Comparison of ENCODE assay signal across 7 mouse cellular contexts in the genomic region with DNA sequence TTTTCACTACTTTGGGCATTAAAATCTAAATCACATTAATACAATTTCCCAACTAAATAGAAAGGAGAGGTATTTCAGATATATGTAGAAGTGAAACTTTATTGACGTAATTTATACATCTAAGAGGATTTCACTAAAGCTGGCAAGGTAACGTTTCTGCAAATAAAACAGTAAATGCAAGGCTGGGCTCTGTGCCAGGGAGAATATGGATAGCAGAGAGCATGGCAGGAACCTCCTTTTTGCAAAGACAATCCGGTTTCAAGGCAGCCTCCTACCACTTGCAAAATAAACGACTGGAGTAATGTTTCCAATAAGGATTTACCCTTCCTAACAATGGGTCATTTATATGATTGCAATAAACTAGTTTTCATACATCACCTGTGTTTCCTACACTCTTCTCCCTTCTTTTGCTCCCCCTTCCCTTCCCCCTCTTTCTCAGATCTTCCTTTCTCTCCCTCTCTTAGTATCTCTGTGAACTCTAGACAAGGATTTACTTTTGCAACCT. TPM values are rescaled to one million over a fixed set of nuclear protein-coding genes. Genes with fewer than 3 reads are reported as not detected.
DNase-seq lines count a peak whose midpoint lies in the region; ATAC-seq and TF ChIP-seq lines count a peak whose summit lies in the region.

No protein-coding gene starts in this region.

- ATAC-seq in lung, embryonic 16.5 days (ENCODE audit: low read depth), result no peak
- no peak for ATAC-seq in forebrain, embryonic 16.5 days
- ATAC-seq in limb, embryonic 14.5 days (ENCODE audit: low FRiP score, low read depth), result no peak
- ATAC-seq in stomach, embryonic 16.5 days (ENCODE audit: insufficient read depth, low FRiP score), result no peak

- intact Hi-C loops in left cerebral cortex, postnatal 4 days (cut with DNase I), result no loop called here

- H3K4me2 ChIP-seq in lung, embryonic 16.5 days (ENCODE audit: low read depth, low read length), result peak overlapping the region; percentile 67
- peak overlapping the region; percentile 90 for H3K4me2 ChIP-seq in forebrain, embryonic 16.5 days (ENCODE audit: low read length)
- peak overlapping the region; percentile 84 for H3K4me2 ChIP-seq in limb, embryonic 14.5 days (replicated peaks; ENCODE audit: low read depth, low read length, severe bottlenecking)
- H3K4me2 ChIP-seq in stomach, embryonic 16.5 days (ENCODE audit: low read depth, low read length), result peak overlapping the region; percentile 65

- no peaks in the 10 kb centered on the region for H3K36me3 ChIP-seq in lung, embryonic 16.5 days (ENCODE audit: control insufficient read depth, insufficient read depth, low read length)
- H3K36me3 ChIP-seq in forebrain, embryonic 16.5 days (ENCODE audit: control insufficient read depth, insufficient read depth), result no peaks in the 10 kb centered on the region
- no peaks in the 10 kb centered on the region for H3K36me3 ChIP-seq in limb, embryonic 14.5 days (ENCODE audit: control insufficient read depth, insufficient read depth, low read length)
- no peaks in the 10 kb centered on the region for H3K36me3 ChIP-seq in stomach, embryonic 16.5 days (ENCODE audit: control insufficient read depth, insufficient read depth, low read length)

- peak overlapping the region; percentile 90 for H3K4me3 ChIP-seq in lung, embryonic 16.5 days (ENCODE audit: low read length)
- H3K4me3 ChIP-seq in forebrain, embryonic 16.5 days (replicated peaks; ENCODE audit: low read length), result 0 out of 2 replicates have a peak overlapping the region, but pooled peaks have one; percentile 24
- H3K4me3 ChIP-seq in limb, embryonic 14.5 days (replicated peaks; ENCODE audit: low read length), result peak overlapping the region; percentile 97
- H3K4me3 ChIP-seq in stomach, embryonic 16.5 days (replicated peaks; ENCODE audit: low read length), result peak overlapping the region; percentile 89

- no peaks in the 10 kb centered on the region for H3K27me3 ChIP-seq in lung, embryonic 16.5 days (ENCODE audit: control insufficient read depth, insufficient read depth, low read depth, low read length)
- H3K27me3 ChIP-seq in forebrain, embryonic 16.5 days (replicated peaks; ENCODE audit: control insufficient read depth, insufficient read depth, low read length), result no peaks in the 10 kb centered on the region
- H3K27me3 ChIP-seq in limb, embryonic 14.5 days (ENCODE audit: control insufficient read depth, insufficient read depth, low read length), result no peaks in the 10 kb centered on the region
- no peaks in the 10 kb centered on the region for H3K27me3 ChIP-seq in stomach, embryonic 16.5 days (ENCODE audit: control insufficient read depth, insufficient read depth, low read length)

- 10% methylated on average over 4 of the region's 4 CpGs for WGBS in lung, embryonic 16.5 days
- 9% methylated on average over 4 of the region's 4 CpGs for WGBS in forebrain, embryonic 16.5 days
- WGBS in limb, embryonic 14.5 days, result 8% methylated on average over 4 of the region's 4 CpGs
- WGBS in stomach, embryonic 16.5 days, result 12% methylated on average over 4 of the region's 4 CpGs

- no peak for DNase-seq in lung, postnatal 10 days
- peak; percentile 69 for DNase-seq in limb, embryonic 14.5 days (ENCODE audit: low spot score)
- DNase-seq in left cerebral cortex, postnatal 4 days, result no peak
- DNase-seq in adrenal gland, adult 2 months, result no peak

- peaks cover 20% of the 10 kb centered on the region for H3K4me1 ChIP-seq in lung, embryonic 16.5 days (replicated peaks; ENCODE audit: control insufficient read depth, insufficient read depth, low read length)
- peaks cover 38% of the 10 kb centered on the region for H3K4me1 ChIP-seq in forebrain, embryonic 16.5 days (replicated peaks; ENCODE audit: control insufficient read depth, insufficient read depth, low read length)
- peaks cover 24% of the 10 kb centered on the region for H3K4me1 ChIP-seq in limb, embryonic 14.5 days (ENCODE audit: control insufficient read depth, insufficient read depth, low read length)
- H3K4me1 ChIP-seq in stomach, embryonic 16.5 days (ENCODE audit: control insufficient read depth, insufficient read depth, low read length), result peaks cover 16% of the 10 kb centered on the region

- H3K9ac ChIP-seq in lung, embryonic 16.5 days (ENCODE audit: low read length), result peak overlapping the region; percentile 54
- H3K9ac ChIP-seq in forebrain, embryonic 16.5 days (replicated peaks; ENCODE audit: low read depth, low read length), result peak overlapping the region; percentile 32; the same call in 1 of the 2 replicates
- peak overlapping the region; percentile 100; the same call in 1 of the 2 replicates for H3K9ac ChIP-seq in limb, embryonic 14.5 days (ENCODE audit: low read depth, low read length, severe bottlenecking)
- H3K9ac ChIP-seq in stomach, embryonic 16.5 days (ENCODE audit: low read length), result no peak overlapping the region; the same call in 1 of the 2 replicates

- no peaks in the 10 kb centered on the region for H3K9me3 ChIP-seq in lung, embryonic 16.5 days (ENCODE audit: control insufficient read depth, low read length)
- no peaks in the 10 kb centered on the region for H3K9me3 ChIP-seq in forebrain, embryonic 16.5 days (ENCODE audit: control insufficient read depth, low read length)
- no peaks in the 10 kb centered on the region for H3K9me3 ChIP-seq in limb, embryonic 14.5 days (ENCODE audit: control insufficient read depth, low read length)
- no peaks in the 10 kb centered on the region for H3K9me3 ChIP-seq in stomach, embryonic 16.5 days (replicated peaks; ENCODE audit: control insufficient read depth, low read length)

- peak overlapping the region; percentile 96 for H3K27ac ChIP-seq in lung, embryonic 16.5 days (ENCODE audit: low read length)
- peak overlapping the region; percentile 62 for H3K27ac ChIP-seq in forebrain, embryonic 16.5 days (ENCODE audit: low read length)
- H3K27ac ChIP-seq in limb, embryonic 14.5 days (replicated peaks; ENCODE audit: low read depth, low read length), result peak overlapping the region; percentile 99
- H3K27ac ChIP-seq in stomach, embryonic 16.5 days (ENCODE audit: low read length), result peak overlapping the region; percentile 98

- no peak for TF ChIP-seq POLR2A in limb, embryonic 14.5 days (IDR thresholded peaks at IDR 0.05; ENCODE audit: borderline replicate concordance, extremely low read depth, insufficient read depth, insufficient read length)

RNA-seq across cellular contexts. Expression of gene Nfia, which starts 2.0 kb away (rescaled TPM):
- polyA plus RNA-seq in lung, embryonic 16.5 days (2015; fragmentation: Nextera tagmentation; extraction: Ambion mirVana), result 48.3 and 52.9 TPM in 2 replicates
- 88.3 and 97.1 TPM in 2 replicates for polyA plus RNA-seq in forebrain, embryonic 16.5 days (2015; fragmentation: Nextera tagmentation; extraction: Ambion mirVana)
- 51.9 and 74.6 TPM in 2 replicates for polyA plus RNA-seq in limb, embryonic 14.5 days (2012; rRNA removed)
- 71.2 and 89.3 TPM in 2 replicates for polyA plus RNA-seq in limb, embryonic 14.5 days (2014; fragmentation: Nextera tagmentation; extraction: Ambion mirVana)
- 42.9 and 45.1 TPM in 2 replicates for polyA plus RNA-seq in stomach, embryonic 16.5 days (2015; fragmentation: Nextera tagmentation; extraction: Ambion mirVana)
- total RNA-seq in left cerebral cortex, postnatal 4 days (2021), result 10 to 100 TPM; 97.1 to 99.7 TPM
- total RNA-seq in adrenal gland, adult 2 months (2021), result 100 to 1,000 TPM; 132 to 174 TPM
- polyA plus RNA-seq in adrenal gland, adult 2 months (2012; rRNA removed), result 60.7 and 83.3 TPM in 2 replicates

RNA-seq across cellular contexts. Expression of gene E130114P18Rik, which starts 3.4 kb away (rescaled TPM):
- polyA plus RNA-seq in lung, embryonic 16.5 days (2015; fragmentation: Nextera tagmentation; extraction: Ambion mirVana), result 0.79 and 0.85 TPM in 2 replicates
- polyA plus RNA-seq in forebrain, embryonic 16.5 days (2015; fragmentation: Nextera tagmentation; extraction: Ambion mirVana), result 31.0 and 34.5 TPM in 2 replicates
- polyA plus RNA-seq in limb, embryonic 14.5 days (2012; rRNA removed), result 2.1 and 2.2 TPM in 2 replicates
- 4.6 and 4.9 TPM in 2 replicates for polyA plus RNA-seq in limb, embryonic 14.5 days (2014; fragmentation: Nextera tagmentation; extraction: Ambion mirVana)
- polyA plus RNA-seq in stomach, embryonic 16.5 days (2015; fragmentation: Nextera tagmentation; extraction: Ambion mirVana), result 2.5 and 2.6 TPM in 2 replicates
- total RNA-seq in left cerebral cortex, postnatal 4 days (2021), result 1 to 10 TPM; 6.6 to 8.2 TPM
- total RNA-seq in adrenal gland, adult 2 months (2021), result not detected
- 0.07 TPM in 1 of 2 replicates, not detected in the other for polyA plus RNA-seq in adrenal gland, adult 2 months (2012; rRNA removed)

Comparison
In these comparisons a context has a peak if more than half of its experiments do, and no peak if none do; other contexts are left out.
1. H3K4me3 ChIP-seq: peak in every context shown above with its lines; median percentile 97 in limb, embryonic 14.5 days; 90 in lung, embryonic 16.5 days; 89 in stomach, embryonic 16.5 days; 24 in forebrain, embryonic 16.5 days.